Mouse (Mus musculus) lung, embryonic 14.5 days (tissue): Measurements from ENCODE around the gene Chchd6. TPM values are rescaled to one million over a fixed set of nuclear protein-coding genes. Genes with fewer than 3 reads are reported as not detected.

Source experiments
- ATAC-seq: fragments of 200-750 bp; cut with Nextera tagmentation; 2 replicates; pipeline ENCODE4 v1.8.0; 2017; ENCODE audit warnings: mild to moderate bottlenecking, moderate TSS enrichment, moderate library complexity; ENCODE audit not compliant: insufficient read depth
- DNase-seq: peaks from one replicate; pipeline ENCODE4 v3.0.0-alpha.2; 2015
- H3K27ac ChIP-seq: fragments of 300-500 bp; sonication (generic); 2 replicates; pipeline ENCODE4 v1.5.1; 2014; ENCODE audit warnings: low read depth, mild to moderate bottlenecking, moderate library complexity
- H3K27me3 ChIP-seq: fragments of 300-500 bp; sonication (generic); 2 replicates; pipeline ENCODE4 v1.6.1; 2014; ENCODE audit warnings: low read length, control low read depth; ENCODE audit not compliant: insufficient read depth
- H3K36me3 ChIP-seq: fragments of 300-500 bp; sonication (generic); 2 replicates; pipeline ENCODE4 v1.6.1; 2014; ENCODE audit warnings: control low read depth; ENCODE audit not compliant: insufficient read depth
- H3K4me1 ChIP-seq: fragments of 300-500 bp; sonication (generic); 2 replicates; pipeline ENCODE4 v1.6.1; 2014; ENCODE audit warnings: antibody characterized with exemption, control low read depth; ENCODE audit not compliant: insufficient read depth
- H3K4me2 ChIP-seq: fragments of 300-500 bp; sonication (generic); 2 replicates; pipeline ENCODE4 v1.6.1; 2014; ENCODE audit warnings: mild to moderate bottlenecking
- H3K4me3 ChIP-seq: fragments of 300-500 bp; sonication (generic); 2 replicates; pipeline ENCODE4 v1.5.1; 2014; ENCODE audit warnings: low read depth, low read length
- H3K9ac ChIP-seq: fragments of 300-500 bp; sonication (generic); 2 replicates; pipeline ENCODE4 v1.6.1; 2014
- H3K9me3 ChIP-seq: fragments of 300-500 bp; sonication (generic); 2 replicates; pipeline ENCODE4 v1.6.1; 2016; ENCODE audit warnings: low read depth, low read length, control low read depth
- CTCF ChIP-seq: IDR thresholded peaks from 2 replicates; pipeline ENCODE4 v1.5.1; 2016; ENCODE audit warnings: antibody characterized with exemption, low read depth
- WGBS: fragments of 180-500 bp; shearing (Covaris S2); extraction: QIAGEN DNeasy Blood & Tissue Kit; methylation state at CpG from one replicate; pipeline ENCODE4 v1.1.7; 2014; 5-methylcytosine and 5-hydroxymethylcytosine counted together
- polyA plus RNA-seq: library from polyadenylated mRNA; unstranded; fragments of >200 nt; fragmentation: Nextera tagmentation; extraction: Ambion mirVana; gene quantifications from 2 replicates; pipeline ENCODE4 v1.2.1, GENCODE M21; 2014

Chchd6 gene
- polyA plus RNA-seq, 1 experiment from 2014 or later: 69.3 TPM

GRCm38 (mm10) chr6:89462223-89462760 is 133.2 kb downstream of the Chchd6 start:
- 68% methylated on average over 2 of the region's 2 CpGs for WGBS
- DNase-seq: peak; percentile 46

GRCm38 (mm10) chr6:89461250-89462222 is 133.9 kb downstream of the Chchd6 start:
- H3K36me3 ChIP-seq: no peaks in the 10 kb centered on the region
- H3K27ac ChIP-seq: no peak overlapping the region
- no peak overlapping the region for H3K4me3 ChIP-seq
- DNase-seq (peak; percentile 46), ATAC-seq (0 out of 2 replicates have a peak, but pooled peaks have one; percentile 21)
- TF ChIP-seq CTCF: no peak
- 0 out of 2 replicates have a peak, but pooled peaks cover 4% of the 10 kb centered on the region for H3K4me1 ChIP-seq
- H3K9ac ChIP-seq: no peak overlapping the region
- no peaks in the 10 kb centered on the region for H3K27me3 ChIP-seq
- H3K9me3 ChIP-seq: no peaks in the 10 kb centered on the region
- no peak overlapping the region for H3K4me2 ChIP-seq
- WGBS: 52% methylated on average over 9 of the region's 9 CpGs

More at GRCm38 (mm10) chr6:89462223-89462760, 133.2 kb downstream of the Chchd6 start:
- TF ChIP-seq CTCF: no peak
- H3K27me3 ChIP-seq: no peaks in the 10 kb centered on the region
- no peak overlapping the region for H3K4me3 ChIP-seq
- H3K9ac ChIP-seq: no peak overlapping the region
- no peaks in the 10 kb centered on the region for H3K9me3 ChIP-seq
- H3K27ac ChIP-seq: no peak overlapping the region
- ATAC-seq: no peak; the same call in 1 of the 2 replicates
- no peak overlapping the region for H3K4me2 ChIP-seq
- H3K36me3 ChIP-seq: no peaks in the 10 kb centered on the region
- H3K4me1 ChIP-seq: 0 out of 2 replicates have a peak, but pooled peaks cover 4% of the 10 kb centered on the region

- Histone ChIP-seq H3K27ac (no peak overlapping the region), H3K27me3 (no peaks in the 10 kb centered on the region), H3K36me3 (no peaks in the 10 kb centered on the region), H3K9me3 (no peaks in the 10 kb centered on the region), H3K4me3 (no peak overlapping the region), H3K9ac (no peak overlapping the region), H3K4me2 (no peak overlapping the region), H3K4me1 (peaks cover 14% of the 10 kb centered on the region; the same call in 1 of the 2 replicates)
- 54% methylated on average over 3 of the region's 3 CpGs for WGBS
- ATAC-seq (no peak), DNase-seq (no peak)
- no peak for TF ChIP-seq CTCF
These were observed 135.8 kb downstream of the Chchd6 start for GRCm38 (mm10) chr6:89459634-89460033.

- Histone ChIP-seq H3K9ac (no peak overlapping the region), H3K4me3 (no peak overlapping the region), H3K27me3 (no peaks in the 10 kb centered on the region), H3K36me3 (no peaks in the 10 kb centered on the region), H3K9me3 (no peaks in the 10 kb centered on the region), H3K4me1 (peaks cover 14% of the 10 kb centered on the region; the same call in 1 of the 2 replicates), H3K27ac (no peak overlapping the region), H3K4me2 (no peak overlapping the region)
- 57% methylated on average over 2 of the region's 2 CpGs for WGBS
- DNase-seq (no peak), ATAC-seq (no peak)
- no peak for TF ChIP-seq CTCF
These were observed 137.9 kb downstream of the Chchd6 start for GRCm38 (mm10) chr6:89457601-89458000.

- Histone ChIP-seq H3K4me3 (no peak overlapping the region), H3K9ac (no peak overlapping the region), H3K9me3 (no peaks in the 10 kb centered on the region), H3K4me1 (peaks cover 10% of the 10 kb centered on the region; the same call in 1 of the 2 replicates), H3K27ac (no peak overlapping the region), H3K27me3 (no peaks in the 10 kb centered on the region), H3K36me3 (no peaks in the 10 kb centered on the region), H3K4me2 (no peak overlapping the region)
- WGBS: 37% methylated on average over 1 of the region's 1 CpGs
- DNase-seq: peak; percentile 21
- peak; percentile 56; the same call in 1 of the 2 replicates for ATAC-seq
- TF ChIP-seq CTCF: no peak
These were observed 139.0 kb downstream of the Chchd6 start for GRCm38 (mm10) chr6:89456409-89456961.

- WGBS: 76% methylated on average over 4 of the region's 4 CpGs
- no peaks in the 10 kb centered on the region for H3K9me3 ChIP-seq
- H3K4me3 ChIP-seq: no peak overlapping the region
- H3K36me3 ChIP-seq: no peaks in the 10 kb centered on the region
- peak; percentile 67 for DNase-seq
- no peak overlapping the region for H3K9ac ChIP-seq
- no peak for TF ChIP-seq CTCF
- peaks cover 10% of the 10 kb centered on the region; the same call in 1 of the 2 replicates for H3K4me1 ChIP-seq
- no peak overlapping the region for H3K4me2 ChIP-seq
- H3K27ac ChIP-seq: no peak overlapping the region
- ATAC-seq: no peak
- no peaks in the 10 kb centered on the region for H3K27me3 ChIP-seq
These were observed 139.9 kb downstream of the Chchd6 start for GRCm38 (mm10) chr6:89455523-89456000.
